Mouse (Mus musculus): ENCODE measurements at regions not wholly inside any gene's neighbourhood (a gene's known extent, or its start where the extent isn't known, plus 50 kb on each side); places are given as distances from the start of the nearest gene placed in this dataset.

DNA sequence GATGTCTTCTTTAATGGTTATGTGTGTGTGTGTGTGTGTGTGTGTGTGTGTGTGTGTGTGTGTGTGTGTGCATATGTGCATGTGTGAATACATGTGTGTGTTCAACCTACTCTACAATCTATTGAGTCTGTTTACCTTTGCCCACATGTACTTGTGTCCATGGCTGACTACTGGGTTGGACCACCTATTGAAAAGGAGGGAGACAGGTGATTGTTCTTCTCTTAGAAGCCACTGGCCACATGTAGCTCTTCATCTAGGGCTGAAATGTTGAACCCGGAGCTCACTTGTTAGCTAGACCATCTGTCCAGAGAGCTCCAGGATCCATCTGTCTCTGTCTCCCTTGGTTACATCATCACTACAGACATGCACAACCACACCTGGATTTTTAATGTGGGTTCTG, 141.8 kb upstream of the Jade1 start:
- no peak for DNase-seq (ENCODE audit: low spot score)

DNA sequence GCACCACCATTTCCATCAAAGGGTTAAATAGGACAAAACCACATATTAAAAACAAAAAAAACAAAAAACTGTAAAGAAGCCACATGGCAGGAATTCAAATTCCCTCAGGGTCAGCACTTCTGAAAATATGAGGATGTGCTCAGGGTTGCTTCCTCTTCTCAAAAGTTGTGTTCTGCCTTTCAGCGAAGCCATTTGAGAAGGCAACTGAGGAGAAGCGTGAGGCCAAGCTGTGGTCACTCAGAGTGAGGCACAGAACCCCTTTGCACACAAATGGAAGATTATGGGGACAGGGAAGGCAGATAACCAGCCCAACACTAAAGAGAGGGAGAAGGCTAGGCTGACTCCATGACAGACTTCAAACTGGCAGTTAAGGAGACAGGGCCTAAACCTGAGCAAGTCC, 142.8 kb upstream of the Jade1 start:
- DNase-seq (ENCODE audit: low spot score), result no peak

- DNase-seq (ENCODE audit: low spot score), result no peak
These were observed 146.5 kb upstream of the Jade1 start for GRCm38 (mm10) chr3:41408821-41409737.

GRCm38 (mm10) chr3:41408423-41408820, 147.1 kb upstream of the Jade1 start:
- DNase-seq (ENCODE audit: low spot score), result peak; percentile 44

GRCm38 (mm10) chr3:41407988-41408387, 147.5 kb upstream of the Jade1 start:
- DNase-seq (ENCODE audit: low spot score), result no peak

DNA sequence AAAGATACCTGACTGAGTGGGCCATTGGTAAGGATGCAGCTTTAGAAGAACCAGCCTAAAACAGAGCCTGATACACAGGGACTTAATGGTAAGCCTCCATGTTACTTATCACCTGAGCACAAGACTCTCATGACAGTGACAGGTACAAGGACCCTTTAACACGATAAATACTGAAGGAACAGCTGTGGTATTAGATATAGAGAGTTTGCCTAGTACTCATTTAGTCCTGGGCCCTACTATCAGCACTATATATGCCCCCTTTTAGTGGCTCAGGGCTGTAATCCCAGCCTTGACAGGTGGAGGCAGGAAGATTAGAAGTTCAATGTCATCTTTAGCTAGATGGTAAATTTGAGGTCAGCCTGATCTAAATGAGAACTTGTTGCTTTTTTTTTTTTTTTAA, 148.0 kb upstream of the Jade1 start:
- DNase-seq (ENCODE audit: low spot score), result no peak

- DNase-seq (ENCODE audit: low spot score), result no peak
These were observed 153.7 kb upstream of the Jade1 start for GRCm38 (mm10) chr3:41401881-41402280.

DNA sequence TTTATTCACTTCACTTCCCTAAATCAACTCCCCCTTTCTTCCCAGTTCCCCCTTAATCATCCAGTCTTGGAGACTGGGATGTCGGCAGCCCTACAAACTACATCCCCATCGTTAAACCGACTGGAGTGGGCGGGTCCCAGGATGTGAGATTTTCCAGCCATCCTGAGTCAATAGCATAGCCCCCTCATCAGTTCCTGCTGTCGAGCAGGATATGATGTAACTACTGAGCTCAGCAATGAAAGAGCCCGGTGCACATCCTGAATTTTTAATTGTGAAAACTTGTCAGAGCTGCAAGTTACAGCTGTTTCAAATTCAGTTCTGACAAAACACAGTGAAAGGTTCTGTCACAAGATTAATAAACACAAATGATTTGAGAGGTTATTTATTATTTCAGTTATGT, 165.7 kb upstream of the Jade1 start:
- DNase-seq (ENCODE audit: low spot score), result no peak

- DNase-seq (ENCODE audit: low spot score), result no peak
These were observed 167.9 kb upstream of the Jade1 start for GRCm38 (mm10) chr3:41387469-41388212.

GRCm38 (mm10) chr3:41386299-41386698, 169.2 kb upstream of the Jade1 start:
- DNase-seq (ENCODE audit: low spot score), result no peak

- no peak for DNase-seq (ENCODE audit: low spot score)
These were observed 171.1 kb upstream of the Jade1 start for GRCm38 (mm10) chr3:41384410-41384809.

DNA sequence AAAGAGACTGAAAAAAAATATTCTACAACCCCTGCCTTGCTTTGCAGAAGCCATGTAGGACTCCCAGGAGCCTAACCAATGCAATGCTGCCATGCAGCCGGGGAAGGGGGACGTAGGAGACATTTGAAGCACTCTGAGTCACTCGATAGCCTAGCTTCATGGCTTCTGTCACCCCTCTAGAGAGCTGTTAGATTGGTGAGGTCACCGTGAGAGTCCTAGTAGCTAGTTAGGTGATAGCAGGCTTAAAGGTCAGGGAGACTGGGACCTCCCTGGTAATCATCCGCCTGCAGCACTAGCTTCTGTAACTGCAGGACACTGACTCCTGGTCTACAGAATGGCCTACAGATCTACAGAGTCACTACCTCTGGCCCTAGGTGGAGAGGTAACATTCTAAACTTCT, 177.0 kb upstream of the Jade1 start:
- no peak for DNase-seq (ENCODE audit: low spot score)

DNA sequence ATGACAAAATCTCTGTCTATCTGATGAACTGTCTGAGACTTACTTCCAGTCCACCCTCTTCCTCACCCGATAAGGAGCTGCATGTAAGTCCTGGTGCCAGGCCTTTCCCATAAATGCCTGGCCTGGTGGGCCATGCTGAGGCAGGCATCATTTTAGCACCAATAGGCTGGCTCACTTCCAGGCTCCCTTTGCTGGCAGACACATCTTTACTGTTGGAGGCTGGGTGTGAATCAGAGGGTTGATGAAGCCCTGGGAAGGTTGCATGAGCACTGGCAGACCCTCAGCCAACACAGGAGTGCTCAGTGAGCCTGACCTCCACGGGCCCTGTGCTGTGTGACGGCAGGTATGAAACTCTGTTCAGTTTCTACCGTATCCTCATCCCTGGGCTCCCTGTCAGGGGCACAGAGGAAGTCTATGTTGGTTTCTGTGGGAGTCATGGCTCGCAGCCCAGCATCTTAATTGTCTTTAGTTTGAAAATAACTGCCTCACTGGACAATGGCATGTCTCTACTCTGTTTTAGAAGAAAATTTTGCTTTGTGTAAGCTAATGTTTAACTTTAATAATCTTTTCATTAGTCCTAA, 177.6 kb upstream of the Jade1 start:
- no peak for DNase-seq (ENCODE audit: low spot score)

DNA sequence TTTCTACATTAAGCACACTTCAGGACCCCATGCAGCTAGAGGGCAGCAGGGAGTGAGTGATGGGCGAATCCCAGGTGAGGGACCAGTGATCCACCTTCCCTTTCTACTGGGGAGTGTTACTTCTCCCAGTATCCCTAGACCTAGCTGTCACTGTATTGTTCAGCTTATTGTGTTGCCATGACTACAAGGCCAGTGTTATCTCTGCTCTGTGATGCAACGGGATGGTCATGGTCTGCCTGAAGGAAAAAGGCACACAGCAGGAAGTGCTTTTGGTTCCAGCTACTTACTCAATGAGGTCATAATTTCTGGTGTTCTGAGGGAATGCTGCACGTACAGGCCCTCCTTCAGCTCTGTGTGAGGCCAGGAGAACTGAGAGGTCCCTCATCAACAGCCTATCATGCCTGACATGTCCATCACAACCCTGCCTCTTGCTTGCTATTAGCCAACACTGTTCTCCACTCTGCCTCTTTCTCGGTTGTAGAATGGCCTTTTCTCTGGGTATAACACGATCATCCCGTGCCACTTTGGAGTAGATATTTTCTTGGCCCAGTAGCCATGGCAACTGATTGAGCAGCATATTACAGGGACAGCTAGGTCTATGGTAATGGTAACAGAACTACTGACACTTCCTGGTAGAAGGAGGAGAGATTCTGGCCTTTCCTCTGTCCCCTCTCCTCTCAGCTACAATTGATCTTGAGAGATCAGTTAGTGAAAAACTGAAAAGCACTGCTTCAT, 178.5 kb upstream of the Jade1 start:
- no peak for DNase-seq (ENCODE audit: low spot score)

GRCm38 (mm10) chr3:41375230-41375930, 180.2 kb upstream of the Jade1 start:
- DNase-seq (ENCODE audit: low spot score), result no peak

GRCm38 (mm10) chr3:41373198-41373597, 182.3 kb upstream of the Jade1 start:
- no peak for DNase-seq (ENCODE audit: low spot score)

DNA sequence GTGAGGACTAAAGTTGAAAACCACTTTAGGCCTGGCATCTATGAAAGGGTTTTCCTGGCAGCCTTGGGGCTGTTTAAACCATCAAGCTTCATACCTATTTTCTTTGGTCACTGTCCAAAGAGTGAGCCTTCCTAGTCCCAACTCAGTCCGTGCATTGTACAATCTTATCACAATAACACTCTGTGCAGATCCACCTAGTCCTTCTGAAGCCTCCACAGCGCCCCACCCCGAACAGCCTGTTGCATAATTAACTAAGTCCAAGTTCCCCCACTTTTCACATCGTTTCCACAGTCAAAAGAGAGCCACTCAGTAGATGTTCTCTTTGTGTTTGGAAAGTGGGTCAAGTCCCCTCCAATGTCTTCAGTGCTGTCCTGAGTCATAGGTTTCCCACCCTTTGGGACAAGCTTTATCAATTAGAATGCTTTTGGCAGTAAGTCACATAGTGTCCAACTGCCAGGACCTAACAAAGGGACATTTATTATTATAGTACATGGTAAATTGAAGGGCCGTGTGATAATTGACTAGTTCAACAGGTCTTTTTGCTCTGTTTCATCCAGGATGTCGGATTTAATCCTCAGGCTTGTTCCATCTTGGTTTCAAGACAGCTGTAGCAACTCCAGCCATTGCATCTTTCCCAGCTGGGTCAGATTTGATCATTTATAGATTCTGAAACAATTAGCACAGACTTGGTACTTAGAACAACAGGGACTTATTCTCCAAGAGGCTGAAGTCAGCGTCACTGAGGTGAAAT, 187.0 kb upstream of the Jade1 start:
- no peak for DNase-seq (ENCODE audit: low spot score)

- DNase-seq (ENCODE audit: low spot score), result no peak
These were observed 188.8 kb upstream of the Jade1 start for GRCm38 (mm10) chr3:41366764-41367163.

GRCm38 (mm10) chr3:41366264-41366663, 189.3 kb upstream of the Jade1 start:
- no peak for DNase-seq (ENCODE audit: low spot score)

DNA sequence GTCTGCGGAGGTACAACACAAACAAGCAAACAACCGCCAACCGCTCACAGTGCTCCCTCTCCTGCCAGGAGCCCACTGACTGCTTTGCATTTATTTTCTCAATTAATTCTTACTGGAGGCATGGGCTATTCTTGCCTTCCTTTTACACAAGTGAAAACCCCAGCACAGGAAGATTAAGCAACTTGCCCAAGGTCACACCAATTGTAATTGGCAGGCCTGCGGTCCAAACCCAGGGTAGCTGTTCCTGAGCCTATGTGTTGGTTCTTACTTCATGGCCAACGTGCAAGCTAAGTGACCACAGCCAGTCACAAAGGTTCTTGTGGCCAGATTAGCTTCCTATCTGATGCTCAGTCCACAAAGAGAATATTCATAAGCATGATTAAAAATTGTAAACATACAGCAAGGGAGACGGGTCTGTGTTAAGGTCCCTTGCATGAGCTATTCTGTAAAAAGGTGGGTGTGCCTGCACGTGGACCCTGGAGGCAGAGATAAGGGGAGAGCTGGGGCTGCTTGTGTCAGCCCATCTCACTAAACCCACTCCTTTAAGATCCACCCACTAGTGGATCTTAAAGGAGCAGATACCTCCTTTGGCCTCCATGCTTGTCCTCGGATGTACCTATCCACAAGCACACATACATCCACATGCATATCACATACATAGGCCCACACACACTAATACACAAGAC, 190.2 kb upstream of the Jade1 start:
- no peak for DNase-seq (ENCODE audit: low spot score)

Measured in ovary, postnatal 36 days (tissue).